Mouse (Mus musculus): ENCODE results near the gene Tyro3. TPM values are rescaled to one million over a fixed set of nuclear protein-coding genes. Genes with fewer than 3 reads are reported as not detected.

The Tyro3 gene
- polyA plus RNA-seq (2012; rRNA removed; ENCODE audit: low replicate concordance), result 4.1 and 14.1 TPM in 2 replicates

GRCm38 (mm10) chr2:119797279-119797783 is at the start of gene Tyro3:
Gene Tyro3, plus strand, starts transcription at chr2:119797733.

GRCm38 (mm10) chr2:119760251-119760650 is 37.3 kb upstream of the Tyro3 start, which contains the start of gene Ltk:
Gene Ltk, minus strand, starts transcription at chr2:119760431.

GRCm38 (mm10) chr2:119787206-119787883 is 10.2 kb upstream of the Tyro3 start, which contains the start of gene Rpap1:
Gene Rpap1, minus strand, starts transcription at chr2:119787537.

Other genes with a start within 250 kb of the Tyro3 start
- 0.18 and 0.42 TPM in 2 replicates for gene Nusap1, start 179.4 kb upstream of the Tyro3 start, polyA plus RNA-seq (2012; rRNA removed; ENCODE audit: low replicate concordance)
- gene Oip5, start 179.3 kb upstream of the Tyro3 start, polyA plus RNA-seq (2012; rRNA removed; ENCODE audit: low replicate concordance), result 2.5 and 4.7 TPM in 2 replicates
- 0.53 and 0.55 TPM in 2 replicates for gene Ndufaf1, start 134.9 kb upstream of the Tyro3 start, polyA plus RNA-seq (2012; rRNA removed; ENCODE audit: low replicate concordance)
- 3.2 and 4.4 TPM in 2 replicates for gene Rtf1, start 122.7 kb upstream of the Tyro3 start, polyA plus RNA-seq (2012; rRNA removed; ENCODE audit: low replicate concordance)
- 30.3 and 44.9 TPM in 2 replicates for gene Itpka, start 55.4 kb upstream of the Tyro3 start, polyA plus RNA-seq (2012; rRNA removed; ENCODE audit: low replicate concordance)
- 2.7 and 3.3 TPM in 2 replicates for gene Ltk, start 37.3 kb upstream of the Tyro3 start, polyA plus RNA-seq (2012; rRNA removed; ENCODE audit: low replicate concordance)
- 21.3 and 23.1 TPM in 2 replicates for gene Rpap1, start 10.2 kb upstream of the Tyro3 start, polyA plus RNA-seq (2012; rRNA removed; ENCODE audit: low replicate concordance)
- gene Mga, start 99.5 kb downstream of the Tyro3 start, polyA plus RNA-seq (2012; rRNA removed; ENCODE audit: low replicate concordance), result 1.5 and 4.9 TPM in 2 replicates
- gene Mapkbp1, start 175.0 kb downstream of the Tyro3 start, polyA plus RNA-seq (2012; rRNA removed; ENCODE audit: low replicate concordance), result 3.7 and 5.9 TPM in 2 replicates
- gene Jmjd7, start 229.8 kb downstream of the Tyro3 start, polyA plus RNA-seq (2012; rRNA removed; ENCODE audit: low replicate concordance), result 1.7 and 3.8 TPM in 2 replicates
- gene Gm28042, start 229.8 kb downstream of the Tyro3 start, polyA plus RNA-seq (2012; rRNA removed; ENCODE audit: low replicate concordance), result 2.9 and 3.8 TPM in 2 replicates
- gene Pla2g4b, start 235.7 kb downstream of the Tyro3 start, polyA plus RNA-seq (2012; rRNA removed; ENCODE audit: low replicate concordance), result 3.8 and 4.1 TPM in 2 replicates

All from duodenum, adult 2 months (tissue).